Mouse (Mus musculus): Measurements from ENCODE around the gene Sh2d3c. TPM values are rescaled to one million over a fixed set of nuclear protein-coding genes. Genes with fewer than 3 reads are reported as not detected.

Gene Sh2d3c
- polyA plus RNA-seq, 1 experiment: 51.8 TPM

DNA sequence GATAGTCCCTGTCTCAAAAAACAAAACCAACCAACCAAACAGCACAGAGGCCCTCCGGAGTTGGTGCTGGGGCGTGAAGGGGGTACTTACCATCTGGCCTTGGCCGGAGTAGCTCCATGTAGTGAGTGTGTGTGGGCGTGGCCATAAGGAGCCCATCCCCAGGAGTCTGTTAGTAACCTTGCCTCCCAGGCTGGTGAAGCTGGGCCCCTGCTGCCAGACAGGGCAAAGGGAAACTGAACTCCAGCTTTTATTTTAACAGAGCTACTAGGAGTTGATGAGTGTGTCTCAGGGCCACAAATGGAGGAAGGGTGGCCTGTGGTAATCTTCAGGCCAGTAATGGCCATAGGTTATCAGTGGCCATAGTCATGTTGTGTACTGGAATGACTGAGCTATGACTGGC, 13.6 kb downstream of the Sh2d3c start:
- TF ChIP-seq POLR2A (IDR thresholded peaks at IDR 0.05; ENCODE audit: borderline replicate concordance, control insufficient read depth, low read depth, low read length) (no peak), CTCF (IDR thresholded peaks at IDR 0.05; ENCODE audit: control insufficient read depth, insufficient read depth, low read length) (no peak)
- Histone ChIP-seq H3K4me1 (ENCODE audit: control insufficient read depth, insufficient read depth, low read length) (no peaks in the 10 kb centered on the region; the same call in 1 of the 2 replicates), H3K4me3 (replicated peaks; ENCODE audit: control insufficient read depth, low read depth, low read length) (no peak overlapping the region), H3K27ac (ENCODE audit: control insufficient read depth, insufficient read depth, low read depth, low read length, poor library complexity) (no peak overlapping the region)
- 78% methylated on average over 4 of the region's 4 CpGs for WGBS

DNA sequence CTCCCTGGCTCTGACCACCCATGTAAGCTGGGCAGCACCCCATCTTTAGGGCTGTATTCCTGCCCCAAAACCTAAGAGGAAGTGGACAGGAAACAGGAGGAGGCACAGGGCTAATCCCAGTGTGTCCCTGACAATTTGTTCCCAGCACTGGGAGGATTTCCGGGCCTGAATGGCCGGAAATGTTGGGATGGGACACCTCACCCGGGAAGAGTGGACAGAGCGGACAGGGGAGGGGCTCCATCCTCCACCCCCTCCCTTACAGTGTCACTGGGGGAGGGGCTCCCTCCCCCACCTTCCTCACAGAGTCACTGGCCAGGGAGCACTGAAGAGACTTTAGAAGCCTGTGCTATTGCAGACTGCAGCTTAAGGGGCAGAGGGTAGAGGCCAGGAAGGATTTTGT, 14.1 kb downstream of the Sh2d3c start:
- H3K27ac ChIP-seq (ENCODE audit: control insufficient read depth, insufficient read depth, low read depth, low read length, poor library complexity): no peak overlapping the region
- H3K4me3 ChIP-seq (replicated peaks; ENCODE audit: control insufficient read depth, low read depth, low read length): no peak overlapping the region
- TF ChIP-seq CTCF (IDR thresholded peaks at IDR 0.05; ENCODE audit: control insufficient read depth, insufficient read depth, low read length) (no peak), POLR2A (IDR thresholded peaks at IDR 0.05; ENCODE audit: borderline replicate concordance, control insufficient read depth, low read depth, low read length) (no peak)
- H3K4me1 ChIP-seq (ENCODE audit: control insufficient read depth, insufficient read depth, low read length): no peaks in the 10 kb centered on the region; the same call in 1 of the 2 replicates
- 54% methylated on average over 4 of the region's 4 CpGs for WGBS

- H3K4me1 ChIP-seq (ENCODE audit: control insufficient read depth, insufficient read depth, low read length): no peaks in the 10 kb centered on the region; the same call in 1 of the 2 replicates
- H3K27ac ChIP-seq (ENCODE audit: control insufficient read depth, insufficient read depth, low read depth, low read length, poor library complexity): no peak overlapping the region
- TF ChIP-seq CTCF (IDR thresholded peaks at IDR 0.05; ENCODE audit: control insufficient read depth, insufficient read depth, low read length): no peak
- no peak for TF ChIP-seq POLR2A (IDR thresholded peaks at IDR 0.05; ENCODE audit: borderline replicate concordance, control insufficient read depth, low read depth, low read length)
- WGBS: 46% methylated on average over 3 of the region's 3 CpGs
- no peak overlapping the region for H3K4me3 ChIP-seq (replicated peaks; ENCODE audit: control insufficient read depth, low read depth, low read length)
These were observed 15.5 kb downstream of the Sh2d3c start for GRCm38 (mm10) chr2:32736306-32736829.

DNA sequence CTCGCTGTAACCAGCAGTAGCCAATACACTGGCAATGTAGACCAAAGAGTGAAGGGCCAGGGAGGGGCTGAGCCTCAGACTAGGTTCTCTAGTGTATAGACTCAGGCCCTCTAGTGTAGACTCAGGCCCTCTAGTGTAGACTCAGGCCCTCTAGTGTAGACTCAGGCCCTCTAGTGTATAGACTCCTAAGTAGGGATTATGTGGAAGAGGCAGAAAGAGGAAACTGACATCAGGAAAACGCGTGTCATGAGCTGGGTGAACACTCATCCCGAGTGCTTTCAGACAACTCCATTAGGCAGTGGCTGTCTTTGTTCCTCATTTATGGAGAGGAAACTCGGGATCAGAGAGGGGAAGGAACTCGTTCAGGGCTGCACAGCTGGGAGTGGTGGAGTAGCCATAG, 16.2 kb downstream of the Sh2d3c start:
- WGBS: 42% methylated on average over 6 of the region's 6 CpGs
- no peak overlapping the region for H3K4me3 ChIP-seq (replicated peaks; ENCODE audit: control insufficient read depth, low read depth, low read length)
- no peak for TF ChIP-seq CTCF (IDR thresholded peaks at IDR 0.05; ENCODE audit: control insufficient read depth, insufficient read depth, low read length)
- TF ChIP-seq POLR2A (IDR thresholded peaks at IDR 0.05; ENCODE audit: borderline replicate concordance, control insufficient read depth, low read depth, low read length): no peak
- H3K4me1 ChIP-seq (ENCODE audit: control insufficient read depth, insufficient read depth, low read length): no peaks in the 10 kb centered on the region; the same call in 1 of the 2 replicates
- H3K27ac ChIP-seq (ENCODE audit: control insufficient read depth, insufficient read depth, low read depth, low read length, poor library complexity): no peak overlapping the region

- WGBS: 77% methylated on average over 4 of the region's 4 CpGs
- Histone ChIP-seq H3K4me1 (ENCODE audit: control insufficient read depth, insufficient read depth, low read length) (no peaks in the 10 kb centered on the region; the same call in 1 of the 2 replicates), H3K4me3 (replicated peaks; ENCODE audit: control insufficient read depth, low read depth, low read length) (no peak overlapping the region), H3K27ac (ENCODE audit: control insufficient read depth, insufficient read depth, low read depth, low read length, poor library complexity) (no peak overlapping the region)
- TF ChIP-seq POLR2A (IDR thresholded peaks at IDR 0.05; ENCODE audit: borderline replicate concordance, control insufficient read depth, low read depth, low read length) (no peak), CTCF (IDR thresholded peaks at IDR 0.05; ENCODE audit: control insufficient read depth, insufficient read depth, low read length) (no peak)
These were observed 18.5 kb downstream of the Sh2d3c start for GRCm38 (mm10) chr2:32739311-32739710.

DNA sequence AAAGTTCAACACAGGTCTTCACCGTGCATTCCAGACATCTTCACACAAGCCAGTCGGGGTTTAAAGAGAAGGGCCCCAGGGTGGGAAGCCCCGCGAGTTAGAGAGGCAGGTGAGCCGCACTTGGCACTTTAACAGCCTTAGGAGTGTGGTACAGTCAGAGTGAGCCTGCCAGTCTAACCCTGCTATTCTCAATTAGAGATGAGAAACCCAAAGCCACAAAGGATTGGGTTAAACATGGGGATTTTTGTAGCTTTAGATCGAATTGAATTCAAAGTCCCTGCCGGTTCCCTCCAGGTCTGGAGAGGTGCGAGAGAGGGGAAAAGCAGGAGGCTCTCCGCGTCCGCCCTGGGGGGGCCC, 20.0 kb downstream of the Sh2d3c start, which contains the start of gene 6330409D20Rik:
Gene 6330409D20Rik, minus strand, starts transcription at position 101 of the 357 bp plus-strand sequence.
- 74% methylated on average over 11 of the region's 11 CpGs for WGBS
- Histone ChIP-seq H3K27ac (ENCODE audit: control insufficient read depth, insufficient read depth, low read depth, low read length, poor library complexity) (no peak within 1 kb of the TSS), H3K4me1 (ENCODE audit: control insufficient read depth, insufficient read depth, low read length) (no peaks in the 10 kb centered on the region), H3K4me3 (replicated peaks; ENCODE audit: control insufficient read depth, low read depth, low read length) (no peak within 1 kb of the TSS)
- TF ChIP-seq CTCF (IDR thresholded peaks at IDR 0.05; ENCODE audit: control insufficient read depth, insufficient read depth, low read length) (no peak), POLR2A (IDR thresholded peaks at IDR 0.05; ENCODE audit: borderline replicate concordance, control insufficient read depth, low read depth, low read length) (no peak)

- WGBS: 82% methylated on average over 55 of the region's 58 CpGs
- TF ChIP-seq CTCF (IDR thresholded peaks at IDR 0.05; ENCODE audit: control insufficient read depth, insufficient read depth, low read length) (no peak), POLR2A (IDR thresholded peaks at IDR 0.05; ENCODE audit: borderline replicate concordance, control insufficient read depth, low read depth, low read length) (no peak)
- Histone ChIP-seq H3K4me3 (replicated peaks; ENCODE audit: control insufficient read depth, low read depth, low read length) (no peak overlapping the region), H3K27ac (ENCODE audit: control insufficient read depth, insufficient read depth, low read depth, low read length, poor library complexity) (no peak overlapping the region), H3K4me1 (ENCODE audit: control insufficient read depth, insufficient read depth, low read length) (no peaks in the 10 kb centered on the region)
These were observed 20.7 kb downstream of the Sh2d3c start for GRCm38 (mm10) chr2:32741273-32742172.

DNA sequence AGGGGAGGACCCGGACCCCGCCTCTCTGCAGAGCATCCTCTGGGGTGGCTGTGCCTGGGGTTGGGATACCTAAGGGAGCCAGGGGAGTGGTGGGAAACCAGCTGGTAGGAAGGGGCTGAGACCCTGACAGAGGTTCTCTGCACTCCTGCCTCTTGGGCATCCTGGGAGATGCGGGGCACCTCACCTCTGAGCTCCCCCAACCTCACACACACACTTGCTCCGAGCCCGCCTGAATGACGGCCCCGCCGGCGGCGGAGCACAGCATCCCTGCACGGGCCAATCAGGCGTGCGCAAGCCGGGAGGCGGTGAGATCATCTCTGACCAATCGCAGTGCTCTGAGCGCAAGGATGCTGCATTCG, 21.3 kb downstream of the Sh2d3c start:
- Histone ChIP-seq H3K4me3 (replicated peaks; ENCODE audit: control insufficient read depth, low read depth, low read length) (no peak overlapping the region), H3K27ac (ENCODE audit: control insufficient read depth, insufficient read depth, low read depth, low read length, poor library complexity) (no peak overlapping the region; the same call in 1 of the 2 replicates), H3K4me1 (ENCODE audit: control insufficient read depth, insufficient read depth, low read length) (no peaks in the 10 kb centered on the region)
- TF ChIP-seq POLR2A (IDR thresholded peaks at IDR 0.05; ENCODE audit: borderline replicate concordance, control insufficient read depth, low read depth, low read length): no peak
- no peak for TF ChIP-seq CTCF (IDR thresholded peaks at IDR 0.05; ENCODE audit: control insufficient read depth, insufficient read depth, low read length)
- WGBS: 92% methylated on average over 18 of the region's 18 CpGs

Data from bone marrow, adult 2 months (tissue).